Mouse (Mus musculus) cerebellum, adult 2 months (tissue): ENCODE measurements around the gene Gjb1.

Experiments used
- CTCF ChIP-seq: fragments of 200-500 bp; IDR thresholded peaks from 2 replicates; pipeline ENCODE4 v1.5.1; 2011; ENCODE audit warnings: low read depth, mild to moderate bottlenecking, control low read depth, low read length, moderate library complexity, borderline replicate concordance; ENCODE audit not compliant: insufficient read depth
- POLR2A ChIP-seq: fragments of 200-500 bp; IDR thresholded peaks from 2 replicates; pipeline ENCODE4 v1.6.1; 2011; ENCODE audit warnings: low read length, control low read depth, borderline replicate concordance; ENCODE audit not compliant: insufficient read depth

- TF ChIP-seq POLR2A (no peak), CTCF (no peak)
Observed at GRCm38 (mm10) chrX:101345456-101345855, 30.7 kb upstream of the Gjb1 start.
